Mouse (Mus musculus): Measurements from ENCODE around the gene Abcc12. TPM values are rescaled to one million over a fixed set of nuclear protein-coding genes. Genes with fewer than 3 reads are reported as not detected.

Abcc12 gene
- 0.15 TPM in 1 of 2 replicates, not detected in the other for total RNA-seq (2021)
- long read RNA-seq, experiment 1, result 0 reads
- long read RNA-seq, experiment 2, result 0 reads

DNA sequence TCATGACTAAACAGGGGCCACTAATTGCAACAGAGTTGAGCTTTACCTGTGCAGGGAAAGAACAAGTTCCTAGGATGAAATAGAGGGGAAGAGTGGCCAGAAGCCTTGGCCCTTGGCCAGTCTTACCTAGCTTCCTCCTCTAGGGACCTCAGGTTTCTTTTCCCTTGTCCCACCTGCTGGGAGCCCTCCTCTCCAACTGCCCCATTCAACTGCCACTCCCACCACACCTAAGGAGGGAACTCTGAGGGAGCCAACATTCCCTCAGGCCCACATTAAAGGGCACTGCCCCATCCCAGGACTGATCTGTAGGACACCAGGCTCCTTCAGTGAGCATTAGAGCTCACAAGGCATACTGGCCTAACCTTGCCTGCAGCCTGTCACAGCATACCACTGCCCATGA, at the start of gene Abcc12:
Gene Abcc12 (minus strand): TSS at position 229 of the 400 bp plus-strand sequence.
- no peak for DNase-seq

DNA sequence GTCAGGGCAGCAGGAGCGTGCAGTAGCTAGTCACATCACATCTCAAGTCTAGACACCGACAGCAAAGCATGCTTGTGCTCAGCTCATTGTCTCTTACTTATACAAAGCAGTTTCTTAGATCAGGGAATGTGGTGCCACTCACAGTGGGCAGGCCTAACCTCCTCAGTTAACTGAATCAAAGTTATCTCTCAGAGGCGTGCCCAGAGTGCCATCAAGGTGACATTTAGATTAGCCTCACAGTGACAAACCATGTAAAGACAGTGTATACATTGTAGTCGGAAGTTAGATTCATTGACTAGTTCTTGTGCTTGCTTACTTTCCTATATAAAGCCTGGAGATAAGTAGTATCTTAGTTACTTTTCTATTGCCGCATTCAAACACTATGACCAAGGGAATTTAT, 49.7 kb upstream of the Abcc12 start:
- no peak for DNase-seq

DNA sequence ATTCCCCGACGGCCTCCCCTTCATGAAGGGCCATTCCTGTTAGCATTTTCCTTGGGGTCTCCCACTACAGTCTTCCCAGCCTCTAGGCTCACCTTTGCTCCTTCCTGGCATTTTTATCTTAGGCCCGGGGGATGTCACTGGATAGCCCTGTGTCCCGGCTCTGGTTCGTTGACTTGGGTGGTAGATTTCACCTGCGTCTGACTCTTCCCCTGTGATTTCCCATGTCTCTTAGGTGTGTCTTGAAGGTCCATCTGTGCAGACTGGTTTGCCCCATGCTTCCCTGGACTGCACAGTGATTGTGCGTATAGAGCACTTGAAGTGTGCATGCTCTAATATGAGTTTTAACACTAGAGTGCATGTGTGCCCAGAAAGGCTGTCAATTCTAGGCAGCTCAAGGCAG, 44.4 kb upstream of the Abcc12 start:
- DNase-seq, result no peak

DNA sequence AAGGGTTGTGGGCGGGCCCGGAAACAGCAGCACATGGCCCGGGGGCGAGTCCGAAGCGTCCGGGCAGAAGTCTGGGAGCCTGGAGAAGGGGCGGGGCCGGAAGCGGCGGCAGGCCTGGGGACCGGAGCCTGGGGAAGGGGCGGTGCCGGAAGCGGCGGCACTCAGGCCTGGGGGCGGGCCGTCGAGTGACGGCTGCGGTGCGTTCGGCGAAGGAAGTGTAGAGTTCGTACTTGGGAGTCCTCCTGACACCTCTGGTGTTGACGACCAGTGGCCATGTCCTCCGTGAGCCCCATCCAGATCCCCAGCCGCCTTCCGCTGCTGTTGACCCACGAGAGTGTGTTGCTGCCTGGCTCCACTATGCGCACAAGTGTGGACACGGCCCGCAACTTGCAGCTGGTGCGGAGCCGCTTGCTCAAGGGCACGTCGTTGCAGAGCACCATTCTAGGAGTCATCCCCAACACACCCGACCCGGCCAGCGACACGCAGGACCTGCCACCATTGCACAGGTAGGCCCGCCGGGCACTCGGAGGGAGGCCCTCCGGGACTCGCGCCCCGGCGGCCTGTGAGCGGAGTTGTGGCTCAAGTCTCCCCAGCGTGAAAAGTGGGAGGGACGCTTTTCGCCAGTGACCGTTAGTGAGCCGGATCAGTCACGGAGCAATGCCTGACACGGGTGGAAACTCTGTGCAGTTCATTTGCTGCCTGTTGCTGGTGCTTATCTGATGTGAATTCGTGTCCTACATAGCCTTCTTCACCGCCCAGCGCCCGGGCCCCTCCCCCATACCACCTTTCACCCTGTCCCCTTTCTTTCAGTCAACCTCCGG, 43.6 kb upstream of the Abcc12 start, which contains the start of gene Lonp2:
Gene Lonp2 (plus strand): TSS at position 133 of the 821 bp plus-strand sequence.
- peak; percentile 100 for DNase-seq

DNA sequence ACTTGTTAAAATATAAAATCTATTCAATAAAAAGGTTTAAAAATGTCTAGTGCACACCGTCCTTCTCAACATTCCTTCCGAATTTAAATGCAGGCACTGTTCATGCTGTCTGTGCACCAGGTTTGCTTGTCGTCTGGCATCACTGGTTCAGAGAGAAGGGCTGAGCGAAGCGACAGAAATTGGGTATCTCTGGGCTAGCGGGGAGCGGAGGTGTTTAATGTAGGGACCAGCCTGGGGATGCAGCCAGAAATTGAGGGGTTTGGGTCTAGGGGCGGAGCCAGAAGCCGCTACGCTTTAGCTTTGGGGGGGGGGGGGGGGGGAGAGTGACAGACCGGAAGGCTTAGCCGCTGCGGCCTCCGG, 43.0 kb upstream of the Abcc12 start:
- DNase-seq, result no peak

DNA sequence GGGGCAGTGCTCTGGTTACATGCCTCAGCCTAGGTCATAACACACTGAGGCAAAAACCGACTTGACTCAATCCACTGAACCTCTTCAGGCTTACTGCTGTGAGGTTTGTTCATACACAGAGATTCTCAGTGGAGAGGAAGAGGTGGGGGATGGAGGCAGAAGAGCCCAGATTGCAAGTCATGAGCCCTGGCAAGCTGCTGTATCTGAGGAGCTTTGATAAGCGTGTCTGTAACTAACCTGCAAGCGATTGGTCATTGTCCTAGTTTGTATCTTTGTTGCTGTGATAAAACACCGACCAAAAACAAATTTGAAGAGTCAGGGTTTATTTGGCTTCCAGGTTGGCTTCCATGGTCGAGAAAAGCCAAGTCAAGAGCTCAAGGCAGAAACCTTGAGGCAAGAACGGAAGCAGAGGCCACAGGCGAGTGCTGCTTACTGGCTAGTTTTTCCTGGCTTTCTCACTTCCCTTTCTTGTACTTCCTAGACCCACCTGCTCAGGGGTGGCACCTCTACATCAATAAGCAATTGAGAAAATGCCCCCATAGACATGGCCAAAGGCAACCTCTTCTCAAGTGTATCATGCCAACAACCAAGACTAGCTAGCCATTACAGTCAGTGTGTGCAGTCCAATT, 37.4 kb upstream of the Abcc12 start:
- no peak for DNase-seq

DNA sequence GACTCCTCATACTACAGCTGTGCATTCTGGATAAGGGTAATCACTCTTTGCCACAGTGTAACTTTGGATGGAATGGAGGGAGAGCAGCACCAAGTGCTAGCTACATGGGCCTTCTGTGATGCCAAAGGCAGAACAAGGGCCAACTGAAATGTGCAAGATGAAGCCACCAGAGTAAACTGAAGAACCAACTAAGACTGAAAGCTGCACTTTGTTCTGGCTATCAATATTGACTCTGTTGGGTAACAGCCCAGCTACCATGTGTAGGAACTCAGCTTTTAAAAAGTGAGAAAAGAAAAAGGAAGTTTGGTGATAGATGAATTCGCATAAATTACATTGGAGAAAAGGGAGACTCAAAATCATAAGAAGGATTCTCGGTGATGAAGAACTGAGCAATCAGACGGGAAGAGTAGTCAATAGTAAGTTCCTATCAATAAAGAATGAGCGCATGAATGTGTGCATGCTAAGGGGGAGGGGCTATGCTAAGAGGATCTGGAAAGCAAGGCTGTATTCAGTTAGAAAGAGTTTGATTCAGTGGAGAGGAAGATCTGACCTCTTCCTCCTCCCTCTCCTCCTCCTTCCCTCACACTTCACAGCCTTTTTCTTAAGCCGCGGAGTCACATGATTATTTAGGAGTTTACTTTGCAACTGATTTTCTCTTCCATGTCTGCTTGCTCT, 34.7 kb upstream of the Abcc12 start:
- no peak for DNase-seq

DNA sequence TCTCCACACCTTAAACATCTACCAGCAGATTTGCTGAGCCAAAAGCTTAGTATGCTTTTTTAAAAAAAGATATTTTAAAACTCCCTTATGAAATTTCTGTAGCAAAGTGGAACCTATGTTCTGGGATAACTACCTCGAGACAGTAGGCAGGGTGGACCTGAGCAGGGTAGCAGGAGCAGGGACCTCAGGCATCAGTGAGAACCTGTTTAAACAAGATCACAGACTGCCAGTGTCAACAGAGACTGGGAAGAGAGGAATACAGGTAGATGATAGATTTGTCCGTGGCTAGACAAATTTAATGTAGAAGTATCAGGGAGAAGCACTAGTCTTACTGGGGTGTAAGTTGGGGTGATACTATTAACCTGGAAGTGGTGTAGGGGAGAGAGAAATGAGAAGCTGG, 33.3 kb upstream of the Abcc12 start:
- DNase-seq, result no peak

DNA sequence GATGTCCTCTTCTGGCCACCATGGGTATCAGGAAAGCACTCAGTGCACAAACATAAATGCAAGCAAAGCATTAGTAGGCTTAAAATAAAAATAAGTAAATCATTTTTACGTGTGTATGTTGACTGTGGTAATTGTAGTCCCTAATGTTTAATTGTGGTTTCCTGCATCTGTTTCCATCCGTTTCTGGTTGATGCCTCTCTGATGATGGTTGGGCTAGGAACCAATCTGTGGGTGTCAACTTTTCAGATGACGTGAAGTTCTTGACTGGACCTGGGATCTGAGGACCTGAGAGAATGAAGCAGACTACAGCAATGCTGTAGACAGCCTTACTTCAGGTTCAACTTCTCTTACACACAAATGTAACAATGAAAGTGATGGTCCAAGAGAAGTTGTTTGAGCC, 24.2 kb upstream of the Abcc12 start:
- no peak for DNase-seq

DNA sequence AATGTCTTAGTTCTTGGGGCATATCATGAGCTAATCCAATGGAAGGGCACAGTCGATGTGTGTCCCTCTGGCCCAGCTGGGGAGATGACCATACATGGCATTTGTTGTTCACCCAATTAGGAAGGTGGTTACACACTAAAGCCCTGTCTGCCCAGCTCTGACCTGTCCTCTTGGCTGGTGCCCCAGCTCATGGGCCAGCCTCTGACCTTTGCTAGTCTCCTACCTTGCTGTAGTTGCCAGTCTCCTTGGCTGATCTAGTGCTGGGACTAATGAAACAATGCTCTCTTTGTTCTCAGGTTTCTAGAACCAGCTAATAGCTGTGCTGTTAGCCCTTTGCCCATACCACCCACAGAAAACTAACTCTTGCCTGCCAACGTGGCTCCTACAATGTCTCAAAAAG, 22.7 kb upstream of the Abcc12 start:
- no peak for DNase-seq

DNA sequence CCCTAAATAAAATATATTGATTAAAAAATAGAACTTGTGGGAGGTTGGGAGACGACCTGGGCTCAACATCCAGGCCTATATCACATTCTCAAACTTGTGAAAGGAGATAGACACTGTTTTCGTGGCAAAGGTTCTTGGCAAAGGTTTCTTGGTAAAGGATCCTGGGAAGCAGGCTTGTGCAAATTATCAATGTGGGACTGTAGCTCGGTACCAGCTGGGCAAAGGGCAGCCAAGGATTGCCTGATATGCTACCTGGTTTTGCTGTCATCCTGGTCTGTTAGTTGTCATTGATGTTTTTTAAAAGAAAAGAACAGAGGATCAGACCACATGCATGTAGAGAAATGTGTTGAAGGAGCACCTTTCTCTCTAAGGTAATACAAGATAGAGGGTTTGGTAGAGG, 19.8 kb upstream of the Abcc12 start:
- DNase-seq, result no peak

DNA sequence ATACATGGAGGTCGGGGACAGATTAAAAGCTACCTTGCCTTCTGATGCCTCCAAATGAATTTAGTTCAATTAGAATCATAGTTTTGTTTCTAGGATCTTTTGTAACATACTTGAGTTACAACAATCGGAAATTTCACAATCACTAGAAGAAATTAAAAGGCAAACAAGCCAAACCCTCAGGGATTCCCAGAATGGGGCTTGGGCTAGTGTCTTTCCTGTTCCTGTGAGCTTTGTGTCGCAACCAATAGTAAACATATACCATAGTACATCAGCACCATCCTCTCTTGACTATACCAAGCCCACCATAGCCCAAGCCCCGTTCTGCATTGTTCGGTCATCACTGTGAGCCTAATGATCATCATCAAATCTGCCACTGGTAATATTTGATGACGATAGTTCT, 18.8 kb upstream of the Abcc12 start:
- no peak for DNase-seq

DNA sequence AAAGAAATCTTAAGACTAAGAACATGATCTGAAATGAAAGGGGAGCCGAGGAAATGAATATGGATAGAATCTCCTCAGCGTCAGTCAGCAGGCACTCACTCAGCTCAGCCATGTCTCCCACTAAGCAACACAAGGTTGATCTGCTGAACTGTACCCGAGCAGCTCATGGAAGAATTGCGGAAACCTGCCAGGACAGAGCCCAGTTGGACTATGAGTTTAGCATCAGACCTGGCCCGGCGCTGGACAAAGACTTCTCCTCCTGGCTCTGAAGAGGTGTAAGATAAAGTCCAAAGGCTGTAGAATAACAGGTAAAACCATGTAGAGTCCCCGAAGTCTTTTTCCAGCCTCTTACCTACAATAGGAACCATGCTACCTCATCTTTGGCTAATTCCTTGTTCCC, 17.2 kb upstream of the Abcc12 start:
- DNase-seq, result no peak

DNA sequence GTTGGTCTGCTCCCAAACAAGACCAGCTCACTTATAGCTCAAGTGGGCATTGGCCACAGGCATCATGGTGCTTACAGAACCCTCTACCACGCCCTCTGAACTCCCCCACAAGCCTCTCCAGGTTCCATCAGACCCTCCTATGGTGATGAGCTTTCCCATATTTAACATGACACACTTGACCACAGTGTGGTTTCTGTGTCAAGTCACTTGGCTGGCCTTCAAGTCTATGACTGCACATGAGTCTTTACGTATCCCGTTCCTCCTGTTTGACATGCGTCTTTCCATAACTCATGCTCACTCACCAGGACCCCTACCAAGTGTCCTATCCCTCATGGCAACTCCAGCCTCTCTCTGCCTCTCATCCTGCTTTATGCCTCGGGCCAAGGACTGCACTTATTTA, 15.2 kb upstream of the Abcc12 start:
- no peak for DNase-seq

DNA sequence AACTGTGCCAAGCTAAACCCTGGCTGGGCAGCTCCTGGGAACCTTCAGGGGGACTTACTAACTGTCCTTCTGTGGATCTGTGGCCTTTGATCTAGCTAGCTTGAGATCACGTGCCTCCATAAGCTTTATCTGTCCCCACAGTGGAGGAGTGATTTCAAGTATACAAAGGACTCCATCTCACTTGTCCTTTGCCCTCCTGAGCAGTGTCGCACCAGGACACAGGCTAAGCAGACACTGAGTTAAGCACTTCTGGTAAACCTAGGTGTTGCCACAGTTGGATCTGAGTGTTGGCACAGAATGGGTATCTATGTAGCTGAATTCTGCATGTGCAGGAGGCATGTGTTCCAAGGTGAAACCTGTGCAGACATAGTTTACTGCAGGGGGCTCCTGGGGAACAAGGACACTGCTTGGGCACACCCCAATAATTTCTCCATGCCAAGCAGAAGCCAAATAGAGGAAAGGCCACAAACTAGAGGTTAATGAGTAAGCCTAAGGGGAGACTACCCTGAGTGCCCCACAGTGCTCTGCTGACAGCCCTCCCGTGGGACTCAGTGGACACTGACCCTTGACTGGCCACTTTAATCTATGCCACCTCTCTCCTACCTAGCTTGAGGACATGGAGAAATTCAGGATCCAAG, 13.8 kb upstream of the Abcc12 start:
- no peak for DNase-seq

DNA sequence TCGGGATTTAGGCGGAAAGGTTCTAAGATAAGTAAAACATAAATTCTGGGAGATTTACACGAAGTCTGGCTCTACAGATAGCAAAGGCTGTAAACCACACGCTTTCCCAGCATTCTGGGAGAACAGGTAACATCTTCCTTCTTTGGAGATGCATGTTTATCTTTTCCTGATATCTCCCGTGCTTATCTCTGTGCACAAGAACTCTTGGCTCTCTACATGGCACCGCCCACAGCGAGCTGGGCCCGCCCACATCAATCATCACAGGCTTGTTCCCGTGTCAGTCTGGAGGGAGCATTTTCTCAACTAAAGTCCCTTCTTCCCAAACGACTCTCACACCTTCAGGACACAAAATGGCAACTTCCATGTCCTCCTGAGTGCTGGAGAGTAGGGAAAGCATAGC, 12.6 kb upstream of the Abcc12 start:
- DNase-seq, result no peak

DNA sequence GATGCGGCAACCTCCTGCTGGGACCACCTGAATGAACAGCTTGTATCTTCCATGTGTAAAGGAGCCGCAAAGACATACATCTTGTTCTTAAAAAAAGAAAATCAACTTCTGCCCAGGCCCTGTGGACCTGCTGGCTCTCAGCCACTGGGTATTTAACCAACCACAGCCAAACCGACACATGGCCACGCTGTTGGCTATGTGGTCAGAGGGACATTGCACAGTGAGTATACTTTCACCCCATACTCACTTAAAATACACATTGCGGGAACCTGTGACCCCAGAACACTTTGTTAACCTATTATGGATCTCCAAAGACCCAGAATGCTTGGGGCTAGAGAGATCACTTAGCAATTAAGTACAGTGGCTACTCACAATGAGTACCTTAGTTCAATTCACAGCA, 7.9 kb upstream of the Abcc12 start:
- no peak for DNase-seq

DNA sequence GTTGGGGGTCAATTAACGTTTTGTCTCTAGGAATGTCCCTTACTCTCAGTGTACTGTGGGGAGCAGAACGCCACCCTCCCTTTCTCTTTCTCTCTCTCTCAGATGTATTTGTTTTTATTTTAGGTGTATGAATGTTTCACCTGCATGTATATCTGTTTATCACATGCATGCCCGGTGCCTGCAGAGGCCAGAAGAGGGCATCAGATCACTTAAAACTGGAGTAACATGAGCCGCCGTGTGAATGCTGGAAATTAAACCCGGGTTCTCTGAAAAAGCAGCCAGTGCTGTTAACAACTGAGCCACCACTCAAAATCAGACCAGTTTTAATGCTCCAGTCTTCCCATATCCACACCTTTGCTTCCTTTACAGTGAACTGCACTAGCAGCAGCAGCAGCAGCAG, 6.2 kb upstream of the Abcc12 start:
- peak; percentile 15 for DNase-seq

DNA sequence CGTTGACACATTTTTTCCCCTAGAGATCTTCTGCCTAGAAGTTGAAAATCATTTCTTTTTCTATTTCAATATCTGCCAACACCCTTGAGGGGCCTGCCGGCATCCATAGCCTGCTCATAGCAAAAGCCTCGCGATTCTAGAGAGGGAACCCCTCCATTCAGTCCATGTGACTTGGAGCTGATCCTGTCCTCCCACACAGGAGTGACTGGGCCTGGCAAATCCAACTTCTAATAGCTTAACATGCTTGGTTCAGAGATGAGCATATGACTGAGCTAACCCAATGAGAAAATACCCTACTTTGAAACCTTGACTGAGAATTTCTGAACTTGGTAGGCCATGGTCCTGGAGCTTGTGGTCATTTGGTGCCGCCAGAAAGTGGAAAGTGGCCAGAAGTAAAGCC, 5.6 kb upstream of the Abcc12 start:
- no peak for DNase-seq

DNA sequence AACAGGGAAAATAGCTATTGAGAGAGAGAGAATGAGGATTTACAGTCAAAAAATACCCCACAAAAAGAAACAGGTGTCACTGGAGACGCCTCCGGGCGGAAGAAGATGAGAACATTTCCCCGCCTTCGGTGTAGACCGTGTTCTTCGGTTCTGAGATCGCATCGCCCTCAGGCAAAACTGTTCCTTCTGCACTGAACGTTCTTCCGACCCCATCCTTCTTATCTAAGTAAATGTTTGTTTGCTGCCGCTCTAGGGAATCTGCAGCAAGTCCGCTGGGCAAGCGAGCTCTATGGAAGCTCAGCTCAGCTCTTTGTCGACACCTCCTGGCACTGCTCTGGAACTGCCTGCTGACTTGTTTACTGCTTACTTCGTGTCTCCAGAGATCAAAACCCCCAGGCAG, 5.0 kb upstream of the Abcc12 start:
- peak; percentile 85 for DNase-seq

DNA sequence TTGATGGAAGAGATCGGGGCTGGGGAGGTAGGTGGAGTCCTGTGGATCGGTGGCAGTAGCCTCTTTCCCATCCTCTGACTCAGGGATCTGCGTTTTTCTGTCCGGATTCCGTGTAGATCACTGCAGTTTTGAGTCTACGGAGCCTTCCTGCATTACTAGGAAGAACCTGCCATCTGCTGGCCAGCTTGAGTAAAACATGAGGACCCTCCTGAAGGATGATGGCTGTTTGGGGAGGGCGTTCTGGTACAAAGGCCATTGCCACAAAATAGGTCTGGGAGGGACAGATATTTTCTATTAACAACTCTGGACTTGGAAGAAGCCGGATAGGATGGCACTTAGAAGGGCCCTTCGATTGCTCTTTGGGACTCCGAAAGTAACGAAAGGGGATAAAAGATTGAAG, 4.6 kb upstream of the Abcc12 start:
- DNase-seq, result peak; percentile 88

DNA sequence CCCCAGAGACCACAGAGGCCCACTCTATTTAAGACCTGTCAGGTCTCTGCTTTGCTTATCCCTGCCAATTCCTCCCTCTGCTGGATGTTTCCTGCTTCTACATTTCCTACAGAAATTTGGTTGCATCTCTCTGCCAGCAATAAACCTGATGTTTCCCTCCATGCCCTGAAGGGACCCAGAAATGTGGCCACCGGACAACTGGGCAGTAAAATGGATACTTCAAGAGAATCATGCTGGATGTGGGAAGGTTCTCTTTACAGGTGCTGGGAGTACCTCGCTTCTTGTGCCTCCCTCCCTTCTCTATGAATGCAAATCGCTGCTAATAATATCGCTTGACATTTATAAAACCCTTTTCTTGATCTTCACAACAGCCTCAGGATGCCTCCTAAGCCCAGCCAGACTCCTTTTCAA, 1.4 kb upstream of the Abcc12 start:
- DNase-seq, result no peak

DNA sequence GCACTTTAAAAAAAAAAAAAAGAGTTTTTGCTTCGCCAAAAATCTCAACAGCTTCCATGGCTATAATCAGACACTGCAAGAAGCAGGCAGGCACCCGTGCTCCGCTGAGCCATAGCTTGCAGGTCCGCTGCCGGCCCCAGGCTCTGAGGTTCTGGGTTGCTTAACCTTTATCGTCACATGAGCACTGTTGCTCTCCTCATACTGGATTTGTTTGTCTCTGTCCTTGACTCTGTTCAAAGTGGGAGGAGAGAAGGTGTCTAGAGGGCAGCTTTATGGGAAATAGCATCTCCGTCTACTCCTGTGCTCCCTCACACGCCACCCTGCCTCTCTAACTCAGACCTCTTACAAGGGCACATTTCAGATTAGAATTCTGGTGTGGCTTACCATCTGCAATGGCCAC, 1.8 kb downstream of the Abcc12 start:
- DNase-seq, result no peak
